Mouse (Mus musculus) gastrocnemius, postnatal 10 days (tissue): ENCODE measurements around the gene Fyn. TPM values are rescaled to one million over a fixed set of nuclear protein-coding genes. Genes with fewer than 3 reads are reported as not detected.

ENCODE experiments used
- DNase-seq: peaks from one replicate; pipeline ENCODE4 v3.0.0; 2021; ENCODE audit warnings: mixed read lengths
- total RNA-seq, 2 experiments: library from RNA; stranded (reverse); gene quantifications; 2 replicates each; pipeline ENCODE4 v1.2.3; 2021

Fyn gene
- total RNA-seq, 2 experiments from 2014 or later: 25.6 to 34.4 TPM

- DNase-seq: no peak
Measured at GRCm38 (mm10) chr10:39412826-39413620, 44.4 kb downstream of the Fyn start.

- no peak for DNase-seq
Measured at GRCm38 (mm10) chr10:39414068-39414467, 45.4 kb downstream of the Fyn start.

- DNase-seq: no peak
Measured at GRCm38 (mm10) chr10:39415586-39415985, 46.9 kb downstream of the Fyn start.

- no peak for DNase-seq
Measured at GRCm38 (mm10) chr10:39417611-39418010, 49.0 kb downstream of the Fyn start.

- no peak for DNase-seq
Measured at GRCm38 (mm10) chr10:39418395-39418794, 49.7 kb downstream of the Fyn start.

- DNase-seq: peak; percentile 58
Measured at GRCm38 (mm10) chr10:39420842-39421617, 52.4 kb downstream of the Fyn start.

- DNase-seq: no peak
Measured at GRCm38 (mm10) chr10:39421772-39422171, 53.1 kb downstream of the Fyn start.

GRCm38 (mm10) chr10:39424643-39425042 is 56.0 kb downstream of the Fyn start:
- no peak for DNase-seq

- DNase-seq: no peak
Measured at GRCm38 (mm10) chr10:39426033-39426432, 57.4 kb downstream of the Fyn start.

GRCm38 (mm10) chr10:39426833-39427490 is 58.3 kb downstream of the Fyn start:
- DNase-seq: no peak

- DNase-seq: no peak
Measured at GRCm38 (mm10) chr10:39429661-39430060, 61.0 kb downstream of the Fyn start.

GRCm38 (mm10) chr10:39430074-39430764 is 61.6 kb downstream of the Fyn start:
- no peak for DNase-seq

- DNase-seq: no peak
Measured at GRCm38 (mm10) chr10:39431265-39431664, 62.6 kb downstream of the Fyn start.

GRCm38 (mm10) chr10:39432648-39433568 is 64.3 kb downstream of the Fyn start:
- no peak for DNase-seq

- DNase-seq: no peak
Measured at GRCm38 (mm10) chr10:39433893-39434292, 65.2 kb downstream of the Fyn start.

- DNase-seq: no peak
Measured at GRCm38 (mm10) chr10:39434758-39435448, 66.2 kb downstream of the Fyn start.

- DNase-seq: no peak
Measured at GRCm38 (mm10) chr10:39438905-39439304, 70.2 kb downstream of the Fyn start.

GRCm38 (mm10) chr10:39440506-39440905 is 71.9 kb downstream of the Fyn start:
- DNase-seq: no peak

GRCm38 (mm10) chr10:39441636-39442035 is 73.0 kb downstream of the Fyn start:
- no peak for DNase-seq

- DNase-seq: no peak
Measured at GRCm38 (mm10) chr10:39443122-39443521, 74.5 kb downstream of the Fyn start.

- DNase-seq: no peak
Measured at GRCm38 (mm10) chr10:39443947-39444346, 75.3 kb downstream of the Fyn start.
